Mouse (Mus musculus) layer of hippocampus, postnatal 14 days (tissue): ENCODE data around the gene Gm49339. TPM values are rescaled to one million over a fixed set of nuclear protein-coding genes. Genes with fewer than 3 reads are reported as not detected.
"Not testable (repeated sequence)": the region's sequence is repeated elsewhere in the genome, so short reads cannot be mapped to it uniquely, and the experiment has no call there.

Experiments
- DNase-seq, 2 experiments: peaks; one replicate each; pipeline ENCODE4 v3.0.0; 2021 to 2022; ENCODE audit warnings: low spot score in 2 of 2, mixed read lengths in 1 of 2
- long read RNA-seq, 2 experiments: library from polyadenylated mRNA; stranded (forward); transcript quantifications; one replicate each; pipeline ENCODE4 v2.0.0; 2021
- total RNA-seq, 2 experiments: library from RNA; stranded (reverse); gene quantifications; 2 replicates each; pipeline ENCODE4 v1.2.3; 2021

Gm49339 gene
- under 1 TPM in 1 of 2 experiments, not detected in 1; 0.28 TPM for total RNA-seq
- long read RNA-seq, experiment 1: 0 reads
- long read RNA-seq, experiment 2: 0 reads

GRCm38 (mm10) chr10:51480397-51480796 is at the start of gene Gm49339, which contains the start of gene Lilr4b:
TSS of gene Gm49339 (plus strand) at chr10:51480612.
TSS of gene Lilr4b (plus strand) at chr10:51480632.
- DNase-seq: not testable (repeated sequence)

GRCm38 (mm10) chr10:51432940-51433339 is 47.5 kb upstream of the Gm49339 start:
- no peak for DNase-seq

- DNase-seq: no peak
Measured at GRCm38 (mm10) chr10:51435684-51436083, 44.7 kb upstream of the Gm49339 start.

- no peak for DNase-seq
Measured at GRCm38 (mm10) chr10:51451610-51452009, 28.8 kb upstream of the Gm49339 start.

GRCm38 (mm10) chr10:51453616-51454298 is 26.7 kb upstream of the Gm49339 start:
- peak in 1 of 2 experiments; percentile 10 for DNase-seq

- no peak for DNase-seq
Measured at GRCm38 (mm10) chr10:51454365-51454764, 26.0 kb upstream of the Gm49339 start.

- no peak for DNase-seq
Measured at GRCm38 (mm10) chr10:51455762-51456161, 24.6 kb upstream of the Gm49339 start.

- DNase-seq: no peak
Measured at GRCm38 (mm10) chr10:51456369-51456768, 24.0 kb upstream of the Gm49339 start.

GRCm38 (mm10) chr10:51463800-51464199 is 16.6 kb upstream of the Gm49339 start:
- DNase-seq: not testable (repeated sequence)

- not testable (repeated sequence) for DNase-seq
Measured at GRCm38 (mm10) chr10:51490691-51491090, 10.3 kb downstream of the Gm49339 start, which contains the start of gene Lilrb4a. TSS of gene Lilrb4a (plus strand) at chr10:51490956.

GRCm38 (mm10) chr10:51520021-51520420 is 39.6 kb downstream of the Gm49339 start:
- no peak for DNase-seq

- DNase-seq: no peak
Measured at GRCm38 (mm10) chr10:51521453-51521852, 41.0 kb downstream of the Gm49339 start.

- no peak for DNase-seq
Measured at GRCm38 (mm10) chr10:51526090-51526489, 45.7 kb downstream of the Gm49339 start.

- no peak for DNase-seq
Measured at GRCm38 (mm10) chr10:51526633-51527032, 46.2 kb downstream of the Gm49339 start.

- DNase-seq: no peak
Measured at GRCm38 (mm10) chr10:51528840-51529434, 48.5 kb downstream of the Gm49339 start.

GRCm38 (mm10) chr10:51529497-51529896 is 49.1 kb downstream of the Gm49339 start:
- DNase-seq: no peak

GRCm38 (mm10) chr10:51530813-51531212 is 50.4 kb downstream of the Gm49339 start:
- no peak for DNase-seq

Other genes with a start within 250 kb of the Gm49339 start
- gene Lilr4b, start within 50 bp of the Gm49339 start, total RNA-seq: under 1 TPM in 1 of 2 experiments, not detected in 1; 0.25 TPM
- not detected for gene Lilrb4a, start 10.3 kb downstream of the Gm49339 start, total RNA-seq
- not detected for gene Fam162b, start 109.9 kb downstream of the Gm49339 start, total RNA-seq
- not detected for gene Gprc6a, start 150.8 kb downstream of the Gm49339 start, total RNA-seq
- gene Rfx6, start 197.1 kb downstream of the Gm49339 start, total RNA-seq: not detected